Mouse (Mus musculus) adrenal gland, postnatal 10 days (tissue): ENCODE data around the gene Fgfr2. TPM values are rescaled to one million over a fixed set of nuclear protein-coding genes. Genes with fewer than 3 reads are reported as not detected.
A peak's percentile ranks its signal among the peaks of the same experiment; 100 is the strongest.

Experiments
- DNase-seq: peaks from one replicate; pipeline ENCODE4 v3.0.0; 2021; ENCODE audit warnings: mixed read lengths
- total RNA-seq, 2 experiments: library from RNA; stranded (reverse); gene quantifications; 2 replicates each; pipeline ENCODE4 v1.2.3; 2021

Fgfr2 gene
- total RNA-seq, 2 experiments from 2014 or later: 128 to 169 TPM

GRCm38 (mm10) chr7:132887019-132887804 lies 235.9 kb downstream of the Fgfr2 start:
- no peak for DNase-seq

GRCm38 (mm10) chr7:132884031-132884430 lies 239.1 kb downstream of the Fgfr2 start:
- DNase-seq: peak; percentile 19

- no peak for DNase-seq
Measured at GRCm38 (mm10) chr7:132882343-132882742, 240.8 kb downstream of the Fgfr2 start.

GRCm38 (mm10) chr7:132880276-132880675 lies 242.9 kb downstream of the Fgfr2 start:
- no peak for DNase-seq

- DNase-seq: no peak
Measured at GRCm38 (mm10) chr7:132875391-132876086, 247.6 kb downstream of the Fgfr2 start.

GRCm38 (mm10) chr7:132873043-132873442 lies 250.1 kb downstream of the Fgfr2 start:
- DNase-seq: no peak

- DNase-seq: no peak
Measured at GRCm38 (mm10) chr7:132866316-132866715, 256.8 kb downstream of the Fgfr2 start.

- peak; percentile 95 for DNase-seq
Measured at GRCm38 (mm10) chr7:132859042-132859958, 263.9 kb downstream of the Fgfr2 start, which contains the start of gene Abraxas2. Gene Abraxas2 (plus strand): TSS chr7:132859225.

GRCm38 (mm10) chr7:132858043-132858608 lies 265.0 kb downstream of the Fgfr2 start:
- no peak for DNase-seq

GRCm38 (mm10) chr7:132856083-132856482 lies 267.1 kb downstream of the Fgfr2 start:
- DNase-seq: no peak

GRCm38 (mm10) chr7:132853946-132854345 lies 269.2 kb downstream of the Fgfr2 start:
- no peak for DNase-seq

- no peak for DNase-seq
Measured at GRCm38 (mm10) chr7:132853361-132853760, 269.8 kb downstream of the Fgfr2 start.

- DNase-seq: peak; percentile 88
Measured at GRCm38 (mm10) chr7:132852173-132852844, 270.8 kb downstream of the Fgfr2 start, which contains the start of gene Eef1akmt2. Gene Eef1akmt2 (minus strand): TSS chr7:132852673.

- DNase-seq: no peak
Measured at GRCm38 (mm10) chr7:132843152-132843551, 280.0 kb downstream of the Fgfr2 start.

- no peak for DNase-seq
Measured at GRCm38 (mm10) chr7:132842455-132842854, 280.7 kb downstream of the Fgfr2 start.

- no peak for DNase-seq
Measured at GRCm38 (mm10) chr7:132841287-132841686, 281.9 kb downstream of the Fgfr2 start.

- DNase-seq: no peak
Measured at GRCm38 (mm10) chr7:132830955-132831354, 292.2 kb downstream of the Fgfr2 start.

GRCm38 (mm10) chr7:132824346-132825022 lies 298.7 kb downstream of the Fgfr2 start:
- DNase-seq: no peak

- no peak for DNase-seq
Measured at GRCm38 (mm10) chr7:132823832-132824231, 299.3 kb downstream of the Fgfr2 start.

- no peak for DNase-seq
Measured at GRCm38 (mm10) chr7:132820692-132821091, 302.5 kb downstream of the Fgfr2 start.

- DNase-seq: no peak
Measured at GRCm38 (mm10) chr7:132817056-132817455, 306.1 kb downstream of the Fgfr2 start.
